Mouse (Mus musculus) lung, postnatal 0 days (tissue): ENCODE measurements at regions not wholly inside any gene's neighbourhood (a gene's known extent, or its start where the extent isn't known, plus 50 kb on each side); places are given as distances from the start of the nearest gene placed in this dataset.

Experiments
- CTCF ChIP-seq: IDR thresholded peaks from 2 replicates; pipeline ENCODE4 v1.5.1; 2016; ENCODE audit warnings: antibody characterized with exemption, mild to moderate bottlenecking
- EP300 ChIP-seq: IDR thresholded peaks from 2 replicates; pipeline ENCODE4 v1.6.1; 2016; ENCODE audit warnings: antibody characterized with exemption, mild to moderate bottlenecking, control low read depth

DNA sequence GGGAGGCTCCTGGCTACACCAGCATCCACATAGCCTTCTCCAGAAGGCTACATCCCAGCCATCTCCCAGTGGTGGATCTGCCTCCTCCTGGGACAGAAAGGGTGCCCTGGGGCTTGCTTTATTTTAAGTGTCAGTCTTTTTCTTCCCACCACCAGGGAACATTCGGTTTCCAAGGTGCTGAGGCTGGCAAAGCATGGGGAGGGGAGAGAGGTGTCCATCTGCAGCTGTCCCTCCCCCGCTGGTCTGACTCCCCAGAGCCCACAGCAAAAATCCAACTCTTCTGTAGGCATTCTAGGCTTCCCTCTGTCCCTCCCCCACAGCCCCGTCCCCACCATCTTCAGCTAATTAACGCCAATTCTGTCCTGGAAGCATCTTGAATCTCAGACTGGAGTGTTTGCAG is 74.1 kb upstream of the Sec14l1 start:
- TF ChIP-seq CTCF: no peak
- no peak for TF ChIP-seq EP300
